Mouse (Mus musculus) gastrocnemius, postnatal 14 days (tissue): ENCODE results near the gene Rps27rt. TPM values are rescaled to one million over a fixed set of nuclear protein-coding genes. Genes with fewer than 3 reads are reported as not detected.
"Not testable (repeated sequence)": the region's sequence is repeated elsewhere in the genome, so short reads cannot be mapped to it uniquely, and the experiment has no call there.

Experiments used
- DNase-seq: peaks from one replicate; pipeline ENCODE4 v3.0.0; 2021; ENCODE audit warnings: mixed read lengths
- intact Hi-C: fragments of 180-260 bp; cut with DNase I; formaldehyde crosslinking; loops from one replicate; pipeline ENCODE4 v1.15.1; 2025; ENCODE audit warnings: low total_unique reads
- long read RNA-seq, 2 experiments: library from polyadenylated mRNA; stranded (forward); transcript quantifications; one replicate each; pipeline ENCODE4 v2.0.0; 2021
- total RNA-seq, 2 experiments: library from RNA; stranded (reverse); gene quantifications; 2 replicates each; pipeline ENCODE4 v1.2.3; 2021

Gene Rps27rt
- 10 to 100 TPM; 11.8 to 14.8 TPM for total RNA-seq
- long read RNA-seq, experiment 1, transcript Rps27rt-201 (1 exons, 374 nt), result major isoform, 41 of 41 reads
- long read RNA-seq, experiment 1, partial matches to known transcripts, result 0 of 41 reads
- long read RNA-seq, experiment 1, other reads (novel, unspliced or antisense), result 0 of 41 reads
- long read RNA-seq, experiment 2, transcript Rps27rt-201 (1 exons, 374 nt), result major isoform, 52 of 52 reads
- long read RNA-seq, experiment 2, partial matches to known transcripts, result 0 of 52 reads
- long read RNA-seq, experiment 2, other reads (novel, unspliced or antisense), result 0 of 52 reads

- no peak for DNase-seq
- intact Hi-C loops, result no loop called here
These were observed at the start of gene Rps27rt for GRCm38 (mm10) chr9:114982689-114983360. TSS of gene Rps27rt (minus strand) at chr9:114982739.

DNA sequence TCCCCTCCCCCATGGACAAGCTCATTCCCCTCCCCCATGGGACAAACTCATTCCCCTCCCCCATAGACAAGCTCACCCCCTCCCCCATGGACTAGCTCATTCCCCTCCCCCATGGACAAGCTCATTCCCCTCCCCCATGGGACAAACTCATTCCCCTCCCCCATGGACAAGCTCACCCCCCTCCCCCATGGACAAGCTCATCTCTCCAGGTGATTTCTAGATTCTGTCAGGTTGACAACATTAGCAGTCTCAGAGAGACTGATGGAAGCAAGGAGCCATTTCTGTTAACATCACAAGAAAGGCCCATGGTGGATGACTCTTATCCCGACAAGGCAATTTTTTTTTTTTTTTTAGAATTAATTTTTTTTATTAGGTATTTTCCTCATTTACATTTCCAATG is 48.5 kb upstream of the Rps27rt start:
- intact Hi-C loops, result not testable (repeated sequence)

GRCm38 (mm10) chr9:115030581-115030980 is 48.0 kb upstream of the Rps27rt start:
- DNase-seq, result no peak
- intact Hi-C loops, result no loop called here

More for the DNA sequence above, 48.5 kb upstream of the Rps27rt start:
- not testable (repeated sequence) for DNase-seq

- no peak for DNase-seq
- intact Hi-C loops, result no loop called here
These were observed 46.8 kb upstream of the Rps27rt start for GRCm38 (mm10) chr9:115029307-115029706.

GRCm38 (mm10) chr9:115023708-115024383 is 41.3 kb upstream of the Rps27rt start:
- intact Hi-C loops, result no loop called here
- DNase-seq, result peak; percentile 42

DNA sequence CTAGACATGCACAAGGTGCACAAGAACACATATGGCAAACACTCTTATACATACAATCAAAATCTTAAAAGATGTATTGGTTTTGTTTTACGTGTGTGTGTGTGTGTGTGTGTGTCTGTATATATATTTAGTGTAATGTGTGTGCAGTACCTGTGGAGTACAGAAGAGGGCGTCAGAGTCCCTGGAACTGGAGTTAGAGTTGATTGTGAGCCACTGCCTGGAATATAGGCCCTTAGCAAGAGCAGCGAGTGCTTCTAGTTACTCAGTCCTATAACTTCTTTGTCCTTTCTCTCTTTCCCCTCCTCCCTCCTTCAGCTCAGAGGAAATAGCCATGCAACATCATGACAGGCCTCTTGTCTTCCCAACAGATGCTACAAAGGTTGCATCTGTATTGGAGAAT is 40.6 kb upstream of the Rps27rt start:
- intact Hi-C loops, result no loop called here
- DNase-seq, result no peak

DNA sequence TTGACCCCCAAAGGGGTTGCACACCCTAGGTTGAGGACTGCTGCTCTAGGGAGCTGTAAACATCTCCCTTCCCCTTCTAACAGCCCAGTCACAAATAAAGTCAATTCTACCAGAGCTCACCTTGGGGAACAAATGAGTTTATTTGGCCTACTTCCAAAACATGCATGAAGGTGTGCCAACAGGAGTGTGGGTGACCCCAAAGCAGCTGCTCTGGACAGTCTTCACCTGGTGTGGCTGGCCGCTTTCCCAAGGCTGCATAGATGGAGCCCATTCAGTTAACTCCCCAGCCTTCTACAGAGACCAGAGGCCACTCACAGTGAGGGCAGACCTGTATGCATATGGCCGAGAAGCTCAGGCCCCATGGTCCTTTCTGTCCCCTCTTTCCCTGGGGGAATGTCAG is 38.9 kb upstream of the Rps27rt start:
- DNase-seq, result no peak
- intact Hi-C loops, result no loop called here

DNA sequence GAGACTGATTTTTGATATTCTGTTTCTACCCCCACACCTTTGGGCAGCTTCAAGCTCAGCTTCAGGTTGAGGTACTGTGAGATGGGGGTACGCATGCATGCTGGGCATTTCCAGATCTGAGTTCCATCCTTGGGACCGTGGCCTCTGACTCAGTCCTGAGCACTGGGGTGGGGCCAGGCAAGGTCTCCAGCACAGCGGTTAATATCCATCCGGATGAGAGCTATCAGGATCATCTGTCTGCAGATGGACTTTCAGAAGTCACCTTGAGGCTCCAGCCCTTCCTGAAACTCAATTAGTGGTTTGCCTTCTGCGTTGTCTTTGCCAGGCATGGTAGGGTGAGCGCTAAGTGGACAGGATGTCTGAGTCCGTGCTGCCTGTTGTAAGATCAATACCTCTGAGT is 37.6 kb upstream of the Rps27rt start:
- DNase-seq, result no peak
- intact Hi-C loops, result no loop called here

GRCm38 (mm10) chr9:115012367-115012766 is 29.8 kb upstream of the Rps27rt start:
- intact Hi-C loops, result no loop called here
- DNase-seq, result no peak

GRCm38 (mm10) chr9:115008194-115008593 is 25.7 kb upstream of the Rps27rt start:
- no peak for DNase-seq
- intact Hi-C loops, result no loop called here

- DNase-seq, result no peak
- intact Hi-C loops, result no loop called here
These were observed 25.2 kb upstream of the Rps27rt start for GRCm38 (mm10) chr9:115007776-115008175.

GRCm38 (mm10) chr9:115005446-115005845 is 22.9 kb upstream of the Rps27rt start:
- intact Hi-C loops, result no loop called here
- no peak for DNase-seq

- no peak for DNase-seq
- intact Hi-C loops, result no loop called here
These were observed 17.2 kb upstream of the Rps27rt start for GRCm38 (mm10) chr9:114999771-115000146.

DNA sequence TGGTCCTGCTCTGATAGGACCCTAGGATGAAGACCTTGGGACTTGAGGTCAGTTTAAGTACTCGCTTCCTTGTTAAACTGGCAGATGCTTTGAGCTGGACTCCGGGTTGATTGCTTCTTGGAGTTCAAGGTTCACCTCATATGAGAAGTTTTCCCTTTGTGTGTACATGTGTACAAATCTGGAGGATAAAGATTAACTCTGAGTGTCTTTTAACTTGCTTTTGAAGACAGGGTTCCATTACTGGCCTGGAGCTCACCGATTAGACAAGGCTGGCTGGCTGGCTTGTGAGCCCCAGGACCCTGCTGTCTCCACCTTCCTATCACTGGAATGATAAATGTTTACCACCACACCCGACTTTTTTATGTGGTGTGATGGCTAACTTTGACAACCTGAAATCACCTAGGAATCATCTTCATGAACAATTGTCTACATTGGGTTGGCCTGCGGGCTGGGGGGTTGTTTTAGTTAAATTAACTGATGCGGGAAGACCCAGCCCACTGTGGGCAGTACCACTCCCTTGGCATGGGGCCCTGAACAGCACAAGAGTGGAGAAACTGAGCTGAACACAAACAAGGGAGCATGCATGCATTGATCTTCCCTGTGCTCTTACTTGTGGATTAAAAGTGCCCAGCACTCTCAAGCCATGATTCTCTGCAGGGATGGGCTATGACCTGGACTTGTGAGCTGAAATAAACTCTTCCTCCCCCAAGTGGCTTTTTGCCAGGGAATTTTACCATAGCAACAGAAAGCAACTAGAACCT is 16.7 kb upstream of the Rps27rt start:
- intact Hi-C loops, result no loop called here
- DNase-seq, result no peak

DNA sequence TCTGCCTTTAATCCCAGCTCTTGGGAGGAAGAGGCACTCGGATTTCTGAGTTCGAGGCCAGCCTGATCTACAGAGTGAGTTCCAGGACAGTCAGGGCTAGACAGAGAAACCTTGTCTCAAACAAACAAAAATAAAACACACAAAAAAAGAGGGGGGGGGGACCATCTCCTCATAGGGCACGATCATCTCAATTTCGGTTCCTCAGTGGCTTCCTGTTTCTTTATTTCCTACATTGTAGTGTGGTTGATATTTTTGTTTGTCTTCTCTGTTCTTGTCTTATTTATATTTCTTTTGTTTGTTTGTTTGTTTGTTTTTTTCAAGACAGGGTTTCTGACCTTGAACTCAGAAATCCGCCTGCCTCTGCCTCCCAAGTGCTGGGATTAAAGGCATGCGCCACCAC is 13.9 kb upstream of the Rps27rt start:
- intact Hi-C loops, result no loop called here

GRCm38 (mm10) chr9:114995716-114996115 is 13.2 kb upstream of the Rps27rt start:
- intact Hi-C loops, result no loop called here

More for the DNA sequence above, 13.9 kb upstream of the Rps27rt start:
- no peak for DNase-seq

GRCm38 (mm10) chr9:114995250-114995649 is 12.7 kb upstream of the Rps27rt start:
- no peak for DNase-seq
- intact Hi-C loops, result no loop called here

More at GRCm38 (mm10) chr9:114995716-114996115, 13.2 kb upstream of the Rps27rt start:
- DNase-seq, result no peak

- intact Hi-C loops, result no loop called here
- DNase-seq, result no peak
These were observed 10.0 kb upstream of the Rps27rt start for GRCm38 (mm10) chr9:114992528-114992927.

DNA sequence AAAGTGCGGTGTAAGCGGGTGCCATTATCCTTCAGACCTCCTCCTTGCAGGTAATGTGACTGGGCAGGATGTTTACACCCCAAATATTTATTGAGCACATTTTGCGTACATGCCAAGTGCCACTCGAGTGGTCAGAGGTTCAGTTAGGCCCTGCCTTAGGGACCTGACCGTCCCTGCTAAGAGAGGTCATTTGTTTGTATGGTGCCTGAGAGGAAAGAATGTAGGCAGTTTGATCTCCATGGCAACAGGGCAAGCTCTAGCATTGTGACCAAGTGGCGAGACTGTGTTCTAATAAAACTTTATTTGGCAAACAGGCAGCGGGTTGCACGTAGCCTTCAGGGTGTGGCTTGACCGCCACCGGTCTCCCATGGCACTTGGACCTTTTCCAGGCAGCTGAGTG is 7.9 kb upstream of the Rps27rt start:
- DNase-seq, result no peak
- intact Hi-C loops, result no loop called here
